Mouse (Mus musculus) limb, embryonic 12.5 days (tissue): ENCODE results near the gene Shroom4. TPM values are rescaled to one million over a fixed set of nuclear protein-coding genes. Genes with fewer than 3 reads are reported as not detected.
"Not testable (repeated sequence)": the region's sequence is repeated elsewhere in the genome, so short reads cannot be mapped to it uniquely, and the experiment has no call there.

Experiments used
- ATAC-seq: fragments of 200-750 bp; cut with Nextera tagmentation; 2 replicates; pipeline ENCODE4 v1.8.0; 2017; ENCODE audit warnings: low read depth, moderate TSS enrichment; ENCODE audit not compliant: insufficient number of reproducible peaks, insufficient read depth, low FRiP score, low TSS enrichment
- H3K27ac ChIP-seq: fragments of 300-500 bp; sonication (generic); 2 replicates; pipeline ENCODE4 v1.5.1; 2016; ENCODE audit warnings: mild to moderate bottlenecking, moderate library complexity
- H3K27me3 ChIP-seq: fragments of 300-500 bp; sonication (generic); 2 replicates; pipeline ENCODE4 v1.6.1; 2016; ENCODE audit warnings: mild to moderate bottlenecking, moderate library complexity
- H3K36me3 ChIP-seq: fragments of 300-500 bp; sonication (generic); 2 replicates; pipeline ENCODE4 v1.6.1; 2016; ENCODE audit warnings: mild to moderate bottlenecking, moderate library complexity
- H3K4me1 ChIP-seq: fragments of 300-500 bp; sonication (generic); replicated peaks from 2 replicates; pipeline ENCODE4 v1.6.1; 2016
- H3K4me2 ChIP-seq: fragments of 300-500 bp; sonication (generic); 2 replicates; pipeline ENCODE4 v1.6.1; 2016; ENCODE audit warnings: mild to moderate bottlenecking, moderate library complexity
- H3K4me3 ChIP-seq: fragments of 300-500 bp; sonication (generic); replicated peaks from 2 replicates; pipeline ENCODE4 v1.5.1; 2016; ENCODE audit warnings: mild to moderate bottlenecking
- H3K9ac ChIP-seq: fragments of 300-500 bp; sonication (generic); replicated peaks from 2 replicates; pipeline ENCODE4 v1.6.1; 2016; ENCODE audit warnings: mild to moderate bottlenecking, moderate library complexity
- H3K9me3 ChIP-seq: fragments of 300-500 bp; sonication (generic); 2 replicates; pipeline ENCODE4 v1.6.1; 2016; ENCODE audit warnings: mild to moderate bottlenecking, moderate library complexity
- WGBS: fragments of 180-500 bp; shearing (Covaris S2); methylation state at CpG from one replicate; pipeline ENCODE4 v1.1.7; 2016; 5-methylcytosine and 5-hydroxymethylcytosine counted together
- polyA plus RNA-seq: library from polyadenylated mRNA; unstranded; fragments of >200 nt; fragmentation: Nextera tagmentation; extraction: Ambion mirVana; gene quantifications from 2 replicates; pipeline ENCODE4 v1.2.1, GENCODE M21; 2016

The Shroom4 gene
- polyA plus RNA-seq, 1 experiment from 2014 or later = 10.0 TPM

DNA sequence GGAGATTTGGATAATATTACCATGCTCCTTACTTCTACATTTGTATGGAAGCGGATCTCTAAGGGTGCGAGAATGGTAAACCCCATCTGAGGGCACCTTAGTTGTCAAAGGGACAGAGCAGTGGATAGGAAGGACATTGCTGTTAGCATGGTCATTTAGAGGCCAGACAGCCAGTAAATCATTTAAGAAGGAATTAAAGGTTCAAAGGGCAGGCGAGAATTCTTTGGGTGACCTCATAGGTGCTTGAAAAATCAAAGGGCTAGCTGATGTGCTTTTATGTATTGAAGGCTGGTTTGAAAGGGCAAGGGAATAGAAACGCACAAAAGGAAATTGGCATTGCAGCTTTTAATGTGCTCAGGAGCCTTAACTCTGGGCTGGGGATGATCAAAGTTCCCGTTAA is 16.3 kb downstream of the Shroom4 start:
- no peak overlapping the region for H3K4me2 ChIP-seq
- no peak overlapping the region for H3K27ac ChIP-seq
- H3K27me3 ChIP-seq = no peaks in the 10 kb centered on the region
- H3K4me1 ChIP-seq = no peaks in the 10 kb centered on the region
- H3K9ac ChIP-seq = no peak overlapping the region
- 47% methylated on average over 5 of the region's 5 CpGs for WGBS
- H3K4me3 ChIP-seq = no peak overlapping the region
- H3K36me3 ChIP-seq = no peaks in the 10 kb centered on the region
- no peaks in the 10 kb centered on the region for H3K9me3 ChIP-seq
- no peak for ATAC-seq

GRCm38 (mm10) chrX:6418140-6418539 is 18.5 kb downstream of the Shroom4 start:
- Histone ChIP-seq H3K9me3 (no peaks in the 10 kb centered on the region), H3K4me2 (no peak overlapping the region), H3K36me3 (no peaks in the 10 kb centered on the region), H3K27me3 (no peaks in the 10 kb centered on the region), H3K4me1 (no peaks in the 10 kb centered on the region), H3K4me3 (no peak overlapping the region), H3K27ac (no peak overlapping the region), H3K9ac (no peak overlapping the region)
- 36% methylated on average over 4 of the region's 4 CpGs for WGBS
- ATAC-seq = no peak

- WGBS = 82% methylated on average over 2 of the region's 2 CpGs
- H3K27ac ChIP-seq = no peak overlapping the region
- H3K4me1 ChIP-seq = no peaks in the 10 kb centered on the region
- H3K4me2 ChIP-seq = no peak overlapping the region
- no peaks in the 10 kb centered on the region for H3K27me3 ChIP-seq
- H3K36me3 ChIP-seq = no peaks in the 10 kb centered on the region
- H3K9me3 ChIP-seq = no peaks in the 10 kb centered on the region
- H3K4me3 ChIP-seq = no peak overlapping the region
- no peak overlapping the region for H3K9ac ChIP-seq
- no peak for ATAC-seq
These were observed 35.6 kb downstream of the Shroom4 start for GRCm38 (mm10) chrX:6435260-6435659.

GRCm38 (mm10) chrX:6446422-6446821 is 46.8 kb downstream of the Shroom4 start:
- no peak for ATAC-seq
- Histone ChIP-seq H3K4me1 (peaks cover 13% of the 10 kb centered on the region), H3K4me3 (no peak overlapping the region), H3K36me3 (no peaks in the 10 kb centered on the region), H3K27me3 (no peaks in the 10 kb centered on the region), H3K9me3 (no peaks in the 10 kb centered on the region), H3K4me2 (no peak overlapping the region), H3K9ac (no peak overlapping the region), H3K27ac (0 out of 2 replicates have a peak overlapping the region, but pooled peaks have one; percentile 29)
- WGBS = 25% methylated on average over 1 of the region's 1 CpGs

DNA sequence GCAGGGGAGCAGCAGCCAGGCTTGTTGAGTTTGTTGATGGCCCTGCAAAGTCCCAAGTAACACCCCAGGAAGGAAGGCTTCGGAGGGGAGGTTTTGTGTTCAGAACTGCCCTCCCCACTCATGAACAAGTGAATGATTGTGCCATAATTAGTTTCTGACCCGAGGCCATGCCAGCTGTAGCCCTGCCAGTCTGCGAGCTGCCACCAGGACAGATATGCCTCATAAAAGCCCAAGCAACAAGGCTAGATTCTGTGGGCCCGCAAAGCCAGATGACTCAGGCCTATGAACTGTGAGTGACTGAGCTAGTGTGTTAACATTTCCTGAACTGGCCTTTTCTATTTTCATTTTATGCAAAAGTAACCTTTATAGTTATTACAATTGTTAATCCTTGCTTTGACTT is 48.3 kb downstream of the Shroom4 start:
- no peaks in the 10 kb centered on the region for H3K36me3 ChIP-seq
- no peaks in the 10 kb centered on the region for H3K9me3 ChIP-seq
- no peak overlapping the region for H3K4me2 ChIP-seq
- no peak overlapping the region for H3K27ac ChIP-seq
- 35% methylated on average over 4 of the region's 4 CpGs for WGBS
- H3K27me3 ChIP-seq = no peaks in the 10 kb centered on the region
- peaks cover 13% of the 10 kb centered on the region for H3K4me1 ChIP-seq
- H3K9ac ChIP-seq = no peak overlapping the region
- H3K4me3 ChIP-seq = no peak overlapping the region
- no peak for ATAC-seq

DNA sequence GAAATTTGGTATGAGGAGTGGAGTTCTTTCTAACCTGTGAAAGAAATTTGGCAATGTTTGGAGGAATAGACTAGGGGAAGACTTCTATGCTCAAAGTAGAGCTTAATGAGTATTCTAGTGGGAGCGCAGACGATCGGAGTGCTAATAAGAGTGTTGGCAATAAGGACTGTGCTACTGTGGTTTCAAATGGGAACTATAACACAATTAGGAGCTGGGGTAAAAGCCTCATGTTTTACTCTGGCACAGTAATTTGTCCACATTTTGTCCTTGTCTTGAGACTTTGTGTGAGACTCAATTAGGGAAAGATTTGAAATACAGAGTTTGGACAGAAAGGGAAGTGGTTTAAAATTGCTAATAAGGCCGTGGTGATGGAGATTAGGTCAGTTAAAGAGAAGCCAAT is 53.6 kb downstream of the Shroom4 start:
- WGBS = 90% methylated on average over 4 of the region's 4 CpGs
- no peak overlapping the region for H3K9ac ChIP-seq
- ATAC-seq = no peak

DNA sequence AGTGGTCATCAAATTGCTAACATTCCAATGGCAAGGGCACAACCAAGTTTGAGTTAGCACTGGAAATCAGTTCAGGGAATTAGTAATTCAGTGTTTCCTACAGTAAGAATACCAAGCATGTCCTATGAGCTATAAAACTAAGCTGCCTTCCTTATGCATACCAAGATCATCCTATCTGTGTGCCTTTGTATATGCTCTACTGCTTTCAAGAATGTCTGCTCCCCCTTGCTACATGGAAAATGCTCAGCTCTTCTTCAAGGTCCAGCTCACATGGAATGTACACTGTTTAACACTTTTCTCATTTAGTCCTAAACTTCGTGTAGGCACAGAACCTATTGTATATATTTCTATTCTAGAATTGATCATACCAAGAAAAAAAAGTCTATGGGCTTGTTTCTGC is 69.6 kb downstream of the Shroom4 start:
- not testable (repeated sequence) for ATAC-seq, H3K27me3 ChIP-seq, H3K4me3 ChIP-seq, H3K9ac ChIP-seq, H3K4me2 ChIP-seq, H3K4me1 ChIP-seq, H3K27ac ChIP-seq, H3K9me3 ChIP-seq, H3K36me3 ChIP-seq
- WGBS = no CpG with 5 or more reads among the region's 1 CpGs

More for the DNA sequence above, 53.6 kb downstream of the Shroom4 start:
- Histone ChIP-seq H3K36me3 (no peaks in the 10 kb centered on the region), H3K4me2 (no peak overlapping the region), H3K9me3 (no peaks in the 10 kb centered on the region), H3K4me3 (no peak overlapping the region), H3K4me1 (no peaks in the 10 kb centered on the region), H3K27me3 (no peaks in the 10 kb centered on the region), H3K27ac (no peak overlapping the region)

- WGBS = no CpG with 5 or more reads among the region's 1 CpGs
- ATAC-seq = not testable (repeated sequence)
These were observed 72.9 kb downstream of the Shroom4 start for GRCm38 (mm10) chrX:6472563-6472962.

GRCm38 (mm10) chrX:6475177-6475576 is 75.5 kb downstream of the Shroom4 start:
- H3K9me3 ChIP-seq = no peaks in the 10 kb centered on the region
- H3K4me3 ChIP-seq = no peak overlapping the region
- H3K9ac ChIP-seq = no peak overlapping the region
- H3K36me3 ChIP-seq = no peaks in the 10 kb centered on the region
- no peaks in the 10 kb centered on the region for H3K27me3 ChIP-seq
- H3K27ac ChIP-seq = no peak overlapping the region
- WGBS = 38% methylated on average over 1 of the region's 1 CpGs
- H3K4me1 ChIP-seq = no peaks in the 10 kb centered on the region
- no peak overlapping the region for H3K4me2 ChIP-seq
- no peak for ATAC-seq

More at GRCm38 (mm10) chrX:6472563-6472962, 72.9 kb downstream of the Shroom4 start:
- H3K36me3 ChIP-seq, H3K9me3 ChIP-seq, H3K9ac ChIP-seq, H3K4me1 ChIP-seq, H3K27me3 ChIP-seq, H3K4me2 ChIP-seq, H3K4me3 ChIP-seq, H3K27ac ChIP-seq: not testable (repeated sequence)

DNA sequence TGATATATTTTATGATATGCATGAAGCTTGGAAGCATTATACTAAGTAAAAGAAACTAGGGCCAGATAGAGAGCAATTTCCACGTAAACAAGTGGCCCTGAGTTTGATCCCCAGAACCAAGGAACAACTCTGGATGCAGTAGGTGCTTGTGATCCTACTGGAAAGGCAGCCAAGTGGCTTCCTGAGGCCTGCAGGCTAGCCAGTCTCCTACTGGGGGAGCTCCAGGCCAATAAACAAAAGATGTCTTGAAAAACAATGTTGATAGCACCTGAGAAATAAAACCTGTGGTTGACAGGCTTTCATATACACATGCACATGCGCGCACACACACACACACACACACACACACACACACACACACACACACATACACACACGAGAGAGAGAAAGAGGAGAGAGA is 82.6 kb downstream of the Shroom4 start:
- no peak overlapping the region for H3K27ac ChIP-seq
- no peak overlapping the region for H3K9ac ChIP-seq
- H3K4me3 ChIP-seq = no peak overlapping the region
- H3K27me3 ChIP-seq = no peaks in the 10 kb centered on the region
- ATAC-seq = no peak
- H3K4me1 ChIP-seq = 0 out of 2 replicates have a peak, but pooled peaks cover 10% of the 10 kb centered on the region
- 73% methylated on average over 4 of the region's 4 CpGs for WGBS
- H3K4me2 ChIP-seq = no peak overlapping the region
- no peaks in the 10 kb centered on the region for H3K36me3 ChIP-seq
- no peaks in the 10 kb centered on the region for H3K9me3 ChIP-seq

DNA sequence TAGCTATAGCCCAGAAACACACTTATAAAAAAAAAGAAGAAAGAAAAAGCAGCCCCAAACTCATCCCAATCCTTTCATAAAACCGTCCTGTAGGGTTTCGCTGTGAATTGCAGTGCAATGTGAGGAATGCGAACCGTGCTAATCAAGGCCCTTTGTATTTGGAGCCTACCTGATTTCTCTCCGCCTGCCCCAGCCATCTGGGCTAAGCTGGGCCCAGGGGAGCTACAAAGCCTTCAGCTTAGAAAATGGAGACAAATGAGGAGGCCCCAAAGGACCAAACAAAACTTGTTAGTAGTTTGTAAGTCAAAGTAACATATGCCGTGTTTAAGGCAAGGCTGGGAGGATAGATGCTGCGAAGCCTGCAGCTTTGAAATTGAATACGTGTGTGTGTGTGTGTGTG is 84.2 kb downstream of the Shroom4 start:
- Histone ChIP-seq H3K9me3 (no peaks in the 10 kb centered on the region), H3K36me3 (no peaks in the 10 kb centered on the region), H3K27me3 (no peaks in the 10 kb centered on the region), H3K4me2 (peak overlapping the region; percentile 15; the same call in 1 of the 2 replicates), H3K4me3 (no peak overlapping the region), H3K27ac (peak overlapping the region; percentile 35; the same call in 1 of the 2 replicates), H3K4me1 (0 out of 2 replicates have a peak, but pooled peaks cover 10% of the 10 kb centered on the region), H3K9ac (no peak overlapping the region)
- 17% methylated on average over 8 of the region's 8 CpGs for WGBS
- no peak for ATAC-seq

DNA sequence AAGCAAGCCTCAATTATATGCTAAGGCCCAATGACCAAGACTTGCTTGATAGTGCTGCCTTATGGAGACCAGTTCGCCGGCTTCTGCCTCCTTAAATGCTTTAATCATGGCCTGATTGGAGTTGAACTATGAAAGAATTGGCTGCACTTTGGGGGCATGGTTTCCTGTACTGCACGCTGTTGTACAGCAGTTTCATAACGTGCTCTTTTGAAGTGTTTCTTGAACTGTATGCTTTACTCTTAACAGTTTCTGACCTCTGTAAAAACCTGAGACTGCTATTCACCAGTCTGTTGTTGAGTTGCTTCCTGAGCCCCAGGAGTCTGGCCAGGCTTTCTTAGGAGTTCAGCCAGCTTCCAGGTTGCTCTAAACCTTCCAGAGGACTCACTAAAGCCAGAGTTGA is 90.8 kb downstream of the Shroom4 start:
- H3K4me3 ChIP-seq = no peak overlapping the region
- no peak overlapping the region for H3K4me2 ChIP-seq
- peaks cover 11% of the 10 kb centered on the region for H3K4me1 ChIP-seq
- ATAC-seq = no peak
- 57% methylated on average over 4 of the region's 4 CpGs for WGBS
- H3K9me3 ChIP-seq = no peaks in the 10 kb centered on the region
- no peaks in the 10 kb centered on the region for H3K27me3 ChIP-seq
- H3K36me3 ChIP-seq = no peaks in the 10 kb centered on the region
- no peak overlapping the region for H3K9ac ChIP-seq
- no peak overlapping the region for H3K27ac ChIP-seq
